Mouse (Mus musculus): Measurements from ENCODE around the gene Galns.

Galns gene

GRCm38 (mm10) chr8:122611295-122612133 is at the start of gene Galns, which contains the start of gene Trappc2l:
Gene Galns, minus strand, starts transcription at chr8:122611463.
Gene Trappc2l, plus strand, starts transcription at chr8:122611640.
- DNase-seq: peak; percentile 96

- no peak for DNase-seq
These were observed 48.8 kb upstream of the Galns start for GRCm38 (mm10) chr8:122660022-122660421.

GRCm38 (mm10) chr8:122658807-122659160 is 47.5 kb upstream of the Galns start:
- no peak for DNase-seq

- no peak for DNase-seq
These were observed 47.0 kb upstream of the Galns start for GRCm38 (mm10) chr8:122658149-122658806.

- no peak for DNase-seq
These were observed 45.1 kb upstream of the Galns start for GRCm38 (mm10) chr8:122656056-122656999.

- DNase-seq: no peak
These were observed 43.5 kb upstream of the Galns start for GRCm38 (mm10) chr8:122654768-122655167.

- no peak for DNase-seq
These were observed 41.4 kb upstream of the Galns start for GRCm38 (mm10) chr8:122652643-122653042.

GRCm38 (mm10) chr8:122651326-122651921 is 40.2 kb upstream of the Galns start:
- DNase-seq: no peak

GRCm38 (mm10) chr8:122648192-122648970 is 37.1 kb upstream of the Galns start:
- DNase-seq: no peak

- DNase-seq: no peak
These were observed 35.1 kb upstream of the Galns start for GRCm38 (mm10) chr8:122646337-122646736.

GRCm38 (mm10) chr8:122644175-122644954 is 33.1 kb upstream of the Galns start:
- no peak for DNase-seq

- no peak for DNase-seq
These were observed 30.8 kb upstream of the Galns start for GRCm38 (mm10) chr8:122642071-122642470.

GRCm38 (mm10) chr8:122641406-122641805 is 30.1 kb upstream of the Galns start:
- DNase-seq: no peak

GRCm38 (mm10) chr8:122640825-122641224 is 29.6 kb upstream of the Galns start:
- DNase-seq: no peak

- DNase-seq: peak; percentile 78
These were observed 28.4 kb upstream of the Galns start for GRCm38 (mm10) chr8:122639521-122640248.

- DNase-seq: peak; percentile 77
These were observed 27.3 kb upstream of the Galns start for GRCm38 (mm10) chr8:122638601-122639000.

- no peak for DNase-seq
These were observed 26.0 kb upstream of the Galns start for GRCm38 (mm10) chr8:122637230-122637629.

- no peak for DNase-seq
These were observed 25.5 kb upstream of the Galns start for GRCm38 (mm10) chr8:122636803-122637175.

- DNase-seq: no peak
These were observed 24.9 kb upstream of the Galns start for GRCm38 (mm10) chr8:122635878-122636802.

All from cerebellum, adult 11-12 months (tissue).